Mouse (Mus musculus) embryonic facial prominence, embryonic 11.5 days (tissue): ENCODE measurements around the gene Tprn. TPM values are rescaled to one million over a fixed set of nuclear protein-coding genes. Genes with fewer than 3 reads are reported as not detected.

Experiments used
- ATAC-seq: fragments of 200-750 bp; cut with Nextera tagmentation; replicated peaks from 2 replicates; pipeline ENCODE4 v1.8.0; 2017; ENCODE audit warnings: low read depth; ENCODE audit not compliant: insufficient number of reproducible peaks, low FRiP score, low TSS enrichment
- DNase-seq: peaks from one replicate; pipeline ENCODE4 v3.0.0-alpha.2; 2015; ENCODE audit warnings: low spot score
- H3K27ac ChIP-seq: fragments of 300-500 bp; sonication (generic); replicated peaks from 2 replicates; pipeline ENCODE4 v1.5.1; 2014; ENCODE audit warnings: mild to moderate bottlenecking, low read depth, low read length, control low read depth
- H3K27me3 ChIP-seq: fragments of 300-500 bp; sonication (generic); 2 replicates; pipeline ENCODE4 v1.6.1; 2014; ENCODE audit warnings: mild to moderate bottlenecking, low read length, moderate library complexity, mixed read lengths; ENCODE audit not compliant: control insufficient read depth, insufficient read depth
- H3K36me3 ChIP-seq: fragments of 300-500 bp; sonication (generic); replicated peaks from 2 replicates; pipeline ENCODE4 v1.6.1; 2014; ENCODE audit warnings: low read depth, mild to moderate bottlenecking, low read length, moderate library complexity, mixed read lengths; ENCODE audit not compliant: control insufficient read depth, insufficient read depth
- H3K4me1 ChIP-seq: fragments of 300-500 bp; sonication (generic); 2 replicates; pipeline ENCODE4 v1.6.1; 2014; ENCODE audit warnings: low read length, mixed read lengths; ENCODE audit not compliant: control insufficient read depth, insufficient read depth
- H3K4me2 ChIP-seq: fragments of 300-500 bp; sonication (generic); 2 replicates; pipeline ENCODE4 v1.6.1; 2014; ENCODE audit warnings: low read depth, mild to moderate bottlenecking, control low read depth, low read length, moderate library complexity
- H3K4me3 ChIP-seq: fragments of 300-500 bp; sonication (generic); 2 replicates; pipeline ENCODE4 v1.5.1; 2014; ENCODE audit warnings: low read depth, low read length, control low read depth
- H3K9ac ChIP-seq: fragments of 300-500 bp; sonication (generic); replicated peaks from 2 replicates; pipeline ENCODE4 v1.6.1; 2014; ENCODE audit warnings: mild to moderate bottlenecking, control low read depth, low read length
- H3K9me3 ChIP-seq: fragments of 300-500 bp; sonication (generic); replicated peaks from 2 replicates; pipeline ENCODE4 v1.6.1; 2016; ENCODE audit warnings: mild to moderate bottlenecking, low read length, inconsistent platforms, mixed read lengths; ENCODE audit not compliant: control insufficient read depth
- WGBS: fragments of 180-500 bp; shearing (Covaris S2); extraction: QIAGEN DNeasy Blood & Tissue Kit; methylation state at CpG from one replicate; pipeline ENCODE4 v1.1.7; 2014; 5-methylcytosine and 5-hydroxymethylcytosine counted together
- polyA plus RNA-seq: library from polyadenylated mRNA; unstranded; fragments of >200 nt; fragmentation: Nextera tagmentation; extraction: Ambion mirVana; gene quantifications from 2 replicates; pipeline ENCODE4 v1.2.1, GENCODE M21; 2014

The Tprn gene
- polyA plus RNA-seq, 1 experiment from 2014 or later = 4.3 TPM

GRCm38 (mm10) chr2:25292054-25292544, 29.7 kb downstream of the Tprn start:
- Histone ChIP-seq H3K4me2 (peak overlapping the region; percentile 19; the same call in 1 of the 2 replicates), H3K27me3 (peaks cover 55% of the 10 kb centered on the region), H3K27ac (no peak overlapping the region), H3K4me3 (0 out of 2 replicates have a peak overlapping the region, but pooled peaks have one; percentile 16), H3K9me3 (no peaks in the 10 kb centered on the region), H3K9ac (no peak overlapping the region), H3K36me3 (no peaks in the 10 kb centered on the region), H3K4me1 (peaks cover 3% of the 10 kb centered on the region; the same call in 1 of the 2 replicates)
- 4% methylated on average over 43 of the region's 43 CpGs for WGBS
- no peak for ATAC-seq
- no peak for DNase-seq

DNA sequence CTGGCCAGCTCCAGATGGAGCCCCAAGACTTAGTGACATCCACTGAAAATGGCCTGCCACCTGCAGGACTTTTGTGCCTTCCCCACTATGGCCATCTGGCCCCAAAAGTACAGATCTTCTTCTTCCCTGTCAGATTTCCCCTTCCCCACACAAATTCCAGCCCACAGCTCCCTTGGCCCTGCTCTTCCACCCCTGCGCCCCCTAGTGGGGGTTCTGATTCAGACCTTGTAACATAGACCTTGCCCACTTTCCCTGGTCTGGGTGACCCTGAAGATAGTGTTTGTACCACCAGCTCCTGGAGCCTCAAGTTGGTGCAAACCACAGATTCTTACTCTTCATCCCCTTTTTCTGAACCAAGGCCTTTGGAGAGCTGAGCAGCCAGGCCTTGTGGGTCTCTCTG, 30.4 kb downstream of the Tprn start:
- Histone ChIP-seq H3K9me3 (no peaks in the 10 kb centered on the region), H3K27me3 (peaks cover 55% of the 10 kb centered on the region), H3K36me3 (no peaks in the 10 kb centered on the region), H3K4me1 (peaks cover 3% of the 10 kb centered on the region; the same call in 1 of the 2 replicates), H3K4me3 (no peak overlapping the region), H3K27ac (no peak overlapping the region), H3K4me2 (no peak overlapping the region), H3K9ac (no peak overlapping the region)
- 0% methylated on average over 1 of the region's 1 CpGs for WGBS
- ATAC-seq (no peak), DNase-seq (peak; percentile 87)

GRCm38 (mm10) chr2:25293706-25294105, 31.3 kb downstream of the Tprn start:
- no peak for DNase-seq
- H3K4me1 ChIP-seq = peaks cover 3% of the 10 kb centered on the region; the same call in 1 of the 2 replicates
- H3K36me3 ChIP-seq = no peaks in the 10 kb centered on the region
- H3K9ac ChIP-seq = no peak overlapping the region
- H3K27me3 ChIP-seq = peaks cover 47% of the 10 kb centered on the region
- H3K27ac ChIP-seq = no peak overlapping the region
- WGBS = 74% methylated on average over 9 of the region's 9 CpGs
- no peaks in the 10 kb centered on the region for H3K9me3 ChIP-seq
- H3K4me2 ChIP-seq = no peak overlapping the region
- no peak for ATAC-seq
- H3K4me3 ChIP-seq = no peak overlapping the region

GRCm38 (mm10) chr2:25297093-25297492, 34.7 kb downstream of the Tprn start:
- Histone ChIP-seq H3K36me3 (no peaks in the 10 kb centered on the region), H3K4me3 (no peak overlapping the region), H3K27ac (no peak overlapping the region), H3K4me2 (no peak overlapping the region), H3K4me1 (peaks cover under 1% of the 10 kb centered on the region; the same call in 1 of the 2 replicates), H3K9me3 (no peaks in the 10 kb centered on the region), H3K27me3 (peaks cover 13% of the 10 kb centered on the region), H3K9ac (no peak overlapping the region)
- DNase-seq (no peak), ATAC-seq (no peak)
- WGBS = 77% methylated on average over 8 of the region's 8 CpGs

DNA sequence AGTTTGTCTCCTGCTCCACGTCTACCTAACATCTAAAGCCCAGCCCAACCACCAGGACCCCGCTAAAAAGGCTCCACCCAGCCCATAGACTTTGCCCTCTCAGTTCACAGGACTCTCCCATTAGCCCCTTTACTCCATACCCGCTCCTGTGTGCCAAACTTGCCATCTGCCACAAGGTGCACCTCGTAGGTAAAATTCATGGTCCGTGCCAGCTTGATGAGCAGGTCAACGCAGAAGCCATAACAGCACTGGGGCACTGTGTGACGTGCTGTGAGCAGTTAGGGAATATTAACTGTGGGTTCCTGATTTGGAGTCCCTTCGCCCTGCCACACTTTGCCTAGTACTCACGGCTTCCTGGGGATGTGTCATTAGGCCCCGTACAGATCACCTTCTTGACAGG, 35.6 kb downstream of the Tprn start:
- Histone ChIP-seq H3K4me1 (no peaks in the 10 kb centered on the region), H3K36me3 (no peaks in the 10 kb centered on the region), H3K27me3 (peaks cover 4% of the 10 kb centered on the region; the same call in 1 of the 2 replicates), H3K9ac (no peak overlapping the region), H3K4me3 (no peak overlapping the region), H3K9me3 (no peaks in the 10 kb centered on the region), H3K27ac (no peak overlapping the region), H3K4me2 (no peak overlapping the region)
- WGBS = 79% methylated on average over 10 of the region's 10 CpGs
- ATAC-seq = no peak
- no peak for DNase-seq

- no peak for ATAC-seq
- Histone ChIP-seq H3K4me3 (no peak overlapping the region), H3K9ac (no peak overlapping the region), H3K27ac (no peak overlapping the region), H3K27me3 (peaks cover 15% of the 10 kb centered on the region), H3K4me2 (no peak overlapping the region), H3K4me1 (no peaks in the 10 kb centered on the region), H3K9me3 (no peaks in the 10 kb centered on the region), H3K36me3 (no peaks in the 10 kb centered on the region)
- 62% methylated on average over 3 of the region's 3 CpGs for WGBS
- DNase-seq = no peak
Observed at GRCm38 (mm10) chr2:25303452-25303851, 41.0 kb downstream of the Tprn start.

DNA sequence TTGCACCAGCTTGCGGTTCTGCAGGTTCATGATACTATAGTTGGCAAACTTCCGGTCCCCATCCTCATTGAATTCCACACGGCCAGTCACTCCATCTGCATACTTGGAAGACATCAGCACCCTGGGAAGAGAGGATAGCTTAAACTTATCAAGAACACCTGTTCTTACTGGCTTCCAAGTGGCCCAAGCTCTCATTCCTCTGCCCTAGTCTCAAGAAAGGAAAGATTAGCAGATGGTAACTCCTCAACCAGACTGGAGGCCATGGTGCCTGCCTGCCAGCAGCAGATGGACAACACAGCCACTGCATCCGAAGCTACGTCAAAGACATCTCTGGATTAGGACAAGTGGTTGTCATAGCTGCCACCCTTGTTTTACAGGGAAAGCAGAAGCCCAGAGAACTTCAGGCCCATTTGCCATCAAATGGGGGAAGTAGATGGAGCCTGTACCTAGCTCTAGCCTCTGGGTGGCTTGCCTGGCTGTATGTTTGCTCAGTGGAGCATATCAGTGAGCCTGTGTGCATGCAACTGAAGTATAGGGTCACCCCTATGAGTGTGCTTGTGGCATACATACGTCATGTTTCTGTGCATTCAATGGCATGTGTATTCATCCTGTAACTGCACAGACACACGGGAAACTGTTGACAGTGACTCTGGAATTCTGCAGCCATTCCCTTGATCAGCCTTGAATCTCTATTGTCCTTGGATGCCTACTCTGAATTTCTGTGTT, 41.7 kb downstream of the Tprn start:
- no peak for DNase-seq
- ATAC-seq = no peak
- Histone ChIP-seq H3K9me3 (no peaks in the 10 kb centered on the region), H3K9ac (no peak overlapping the region), H3K36me3 (no peaks in the 10 kb centered on the region), H3K27ac (no peak overlapping the region), H3K27me3 (peaks cover 15% of the 10 kb centered on the region), H3K4me2 (peak overlapping the region; percentile 68; the same call in 1 of the 2 replicates), H3K4me3 (no peak overlapping the region), H3K4me1 (no peaks in the 10 kb centered on the region)
- 76% methylated on average over 7 of the region's 7 CpGs for WGBS
